Mouse (Mus musculus): ENCODE measurements around the gene Olfr818.
"Not testable (repeated sequence)": the region's sequence is repeated elsewhere in the genome, so short reads cannot be mapped to it uniquely, and the experiment has no call there.

DNA sequence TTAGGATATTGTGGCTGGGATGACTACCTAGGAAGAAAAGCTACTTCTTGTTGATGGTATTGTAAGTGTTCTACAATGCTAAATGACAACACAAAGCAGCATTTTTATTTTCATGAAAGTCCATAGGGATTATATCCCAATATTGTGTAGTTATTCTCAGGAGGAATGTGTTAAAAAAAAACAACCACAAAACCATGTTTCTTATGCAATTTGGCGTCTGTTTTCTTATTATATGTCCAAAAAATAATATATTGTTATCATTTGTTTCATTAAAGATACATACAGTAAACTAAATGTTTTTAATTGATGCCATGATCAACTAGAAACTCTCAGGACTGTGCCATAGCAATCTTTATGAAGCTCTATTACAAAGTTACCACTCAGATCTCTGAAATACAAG lies 36.1 kb upstream of the Olfr818 start, which contains the start of gene Gm10310:
- not testable (repeated sequence) for TF ChIP-seq CTCF (IDR thresholded peaks at IDR 0.05; ENCODE audit: borderline replicate concordance, insufficient read depth, low read depth, low read length); POLR2A (IDR thresholded peaks at IDR 0.05; ENCODE audit: borderline replicate concordance, insufficient read depth, low read length)
